Mouse (Mus musculus) embryo, embryonic 11 days (tissue): ENCODE measurements around the gene A630023A22Rik.
A peak's percentile ranks its signal among the peaks of the same experiment; 100 is the strongest.

Experiments
- DNase-seq: peaks from one replicate; pipeline ENCODE4 v3.0.0-alpha.2; 2015

Gene A630023A22Rik

DNA sequence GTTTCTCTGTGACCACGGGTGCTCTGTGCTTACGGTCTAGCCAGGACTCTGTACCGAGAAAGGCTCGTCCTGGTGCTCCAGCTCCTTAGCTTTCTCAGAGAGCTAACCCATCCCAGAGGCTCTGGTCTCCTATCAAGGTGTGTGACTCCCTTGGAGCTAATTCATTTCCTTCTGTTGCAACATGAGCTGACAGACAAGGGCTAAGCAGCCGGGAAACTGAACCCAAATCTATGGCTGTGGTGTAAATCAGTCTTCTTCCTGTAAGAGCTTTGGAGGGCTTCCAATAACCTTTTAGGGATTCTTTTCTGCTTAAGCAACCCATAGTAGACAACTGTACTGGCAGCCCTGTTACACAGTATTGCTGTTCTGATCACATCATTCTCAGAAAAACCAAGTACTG is at the start of gene A630023A22Rik:
Gene A630023A22Rik, minus strand, starts transcription at position 154 of the 400 bp plus-strand sequence.
- DNase-seq = no peak

- DNase-seq = peak; percentile 56
Measured at GRCm38 (mm10) chr14:34152342-34152741, 49.8 kb upstream of the A630023A22Rik start, which contains the start of gene Npy4r. Gene Npy4r, minus strand, starts transcription at chr14:34152489.

DNA sequence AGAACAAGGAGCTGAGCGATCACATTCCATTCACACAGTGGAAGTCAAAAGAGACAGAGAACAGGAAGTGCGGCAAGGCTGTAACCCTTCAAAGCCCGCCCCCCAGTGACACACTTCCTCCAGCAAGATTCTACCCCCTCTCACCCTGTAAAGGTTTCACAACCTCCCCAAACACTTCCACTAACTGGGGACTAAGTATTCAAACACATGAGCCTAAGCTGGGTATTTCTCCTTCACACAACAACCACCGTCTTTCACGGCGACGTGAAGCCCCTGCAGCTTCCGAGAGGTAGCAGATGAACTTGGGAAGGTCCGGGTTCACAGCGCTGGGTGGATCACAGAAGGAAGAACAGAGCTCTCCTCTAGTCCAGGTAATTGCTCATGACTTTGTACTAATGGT is 40.4 kb upstream of the A630023A22Rik start:
- no peak for DNase-seq

- no peak for DNase-seq
Measured at GRCm38 (mm10) chr14:34142316-34142715, 39.8 kb upstream of the A630023A22Rik start.

DNA sequence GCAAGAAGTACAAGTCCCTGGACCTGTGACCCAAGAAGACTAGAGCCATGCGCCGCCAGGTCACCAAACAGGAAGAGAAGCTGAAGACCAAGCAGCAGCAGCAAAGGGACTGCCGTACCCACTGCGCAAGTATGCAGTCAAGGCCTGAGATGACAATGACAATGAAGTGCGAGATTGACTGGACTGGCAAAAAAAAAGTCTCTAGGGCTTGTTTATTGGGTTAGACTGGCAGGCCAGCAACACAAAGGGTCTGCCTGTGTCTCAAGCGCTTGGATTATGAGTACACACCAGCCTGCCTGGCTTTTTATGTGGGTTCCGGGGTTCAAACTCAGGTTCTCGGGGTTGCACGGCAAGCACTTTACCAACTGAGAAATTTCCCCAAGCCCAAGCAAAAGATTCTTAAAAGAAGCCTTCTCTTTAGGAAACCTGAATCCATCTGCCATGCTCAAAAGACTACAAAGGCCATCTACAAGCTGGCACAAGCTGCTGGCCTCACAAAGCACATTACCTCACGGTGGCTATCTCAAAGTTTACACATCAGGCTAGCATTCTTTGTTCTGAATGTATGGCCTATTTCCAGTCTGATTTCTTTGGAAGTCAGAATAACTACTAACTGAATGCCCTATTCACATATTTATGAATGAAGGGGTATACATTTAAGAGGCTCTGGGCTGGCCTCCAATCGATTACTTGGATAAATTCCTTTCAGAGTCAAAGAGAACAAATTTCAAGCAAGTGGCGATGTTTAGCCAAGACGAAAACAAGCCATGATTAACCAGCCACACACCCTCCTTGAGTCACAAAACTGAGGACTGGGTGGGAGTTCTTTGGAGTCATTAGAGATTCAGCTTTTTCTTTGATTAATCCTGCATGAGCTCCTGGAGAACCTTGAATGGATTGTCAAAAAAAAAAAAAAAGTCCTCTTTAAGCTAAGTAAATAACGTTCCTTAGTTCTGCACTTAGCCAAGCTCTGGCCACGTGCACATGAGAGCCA is 37.4 kb upstream of the A630023A22Rik start:
- DNase-seq = no peak

DNA sequence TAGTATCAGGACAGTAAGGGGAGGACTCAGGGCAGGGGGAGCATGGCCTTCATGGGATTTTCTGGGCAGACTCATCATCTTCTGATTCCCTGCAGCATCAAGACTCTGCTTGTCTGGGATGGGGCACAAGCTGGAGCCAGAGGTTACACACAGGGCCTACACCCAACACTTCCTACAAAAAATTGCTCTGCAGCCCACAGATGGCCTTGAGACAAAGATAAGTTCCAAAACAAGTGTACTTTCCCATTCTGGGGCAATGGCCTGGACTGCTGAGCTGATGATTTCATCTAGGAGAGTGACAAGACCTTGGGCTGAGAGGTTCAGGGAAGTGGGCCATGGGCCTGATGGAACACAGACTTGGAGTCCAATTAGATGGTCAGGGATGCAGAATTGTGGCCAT is 32.8 kb upstream of the A630023A22Rik start:
- no peak for DNase-seq

- no peak for DNase-seq
Measured at GRCm38 (mm10) chr14:34131216-34131615, 28.7 kb upstream of the A630023A22Rik start.

- no peak for DNase-seq
Measured at GRCm38 (mm10) chr14:34121691-34122090, 19.1 kb upstream of the A630023A22Rik start.

- DNase-seq = no peak
Measured at GRCm38 (mm10) chr14:34120923-34121351, 18.4 kb upstream of the A630023A22Rik start.

DNA sequence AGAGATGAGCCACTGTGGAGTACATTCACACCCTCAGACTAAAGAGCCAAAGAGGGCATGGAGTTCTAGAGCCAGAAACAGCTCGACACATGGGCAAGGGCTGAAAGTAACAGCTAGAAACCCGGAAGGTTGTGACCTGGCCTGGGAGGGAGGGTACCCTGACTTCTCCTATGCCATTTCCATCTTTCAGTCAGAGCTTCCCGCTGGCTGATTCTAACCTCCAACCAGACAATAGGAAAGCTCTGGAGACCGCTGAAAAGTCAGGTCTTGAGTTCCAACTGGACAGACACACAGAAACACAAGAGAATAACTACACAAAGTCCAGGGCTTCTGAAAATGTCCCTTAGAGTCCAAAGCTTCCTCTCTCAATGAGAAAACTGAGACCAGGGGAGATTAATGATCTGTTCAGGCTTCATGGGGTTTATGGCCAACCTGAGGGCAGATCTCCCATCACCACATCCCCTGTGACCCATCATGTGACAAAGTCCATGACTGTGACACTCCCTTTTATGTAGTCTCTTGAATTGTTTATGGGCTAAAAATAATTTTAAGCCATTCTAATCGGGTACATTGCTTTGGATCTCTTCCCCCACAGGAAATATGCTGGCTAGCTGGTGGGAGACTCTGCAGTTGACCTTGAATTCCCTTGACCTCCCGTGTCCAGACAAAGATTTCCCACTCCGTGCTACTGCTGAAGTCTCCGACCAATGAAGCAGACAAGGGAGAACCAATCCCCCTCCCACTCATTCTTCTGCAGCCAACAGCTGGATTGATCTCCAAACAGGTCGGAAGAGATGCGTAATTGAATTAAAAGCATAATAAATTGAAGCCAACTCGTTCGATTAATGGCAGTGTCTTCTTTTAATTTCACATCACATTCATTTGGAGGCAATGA is 17.7 kb upstream of the A630023A22Rik start:
- no peak for DNase-seq

DNA sequence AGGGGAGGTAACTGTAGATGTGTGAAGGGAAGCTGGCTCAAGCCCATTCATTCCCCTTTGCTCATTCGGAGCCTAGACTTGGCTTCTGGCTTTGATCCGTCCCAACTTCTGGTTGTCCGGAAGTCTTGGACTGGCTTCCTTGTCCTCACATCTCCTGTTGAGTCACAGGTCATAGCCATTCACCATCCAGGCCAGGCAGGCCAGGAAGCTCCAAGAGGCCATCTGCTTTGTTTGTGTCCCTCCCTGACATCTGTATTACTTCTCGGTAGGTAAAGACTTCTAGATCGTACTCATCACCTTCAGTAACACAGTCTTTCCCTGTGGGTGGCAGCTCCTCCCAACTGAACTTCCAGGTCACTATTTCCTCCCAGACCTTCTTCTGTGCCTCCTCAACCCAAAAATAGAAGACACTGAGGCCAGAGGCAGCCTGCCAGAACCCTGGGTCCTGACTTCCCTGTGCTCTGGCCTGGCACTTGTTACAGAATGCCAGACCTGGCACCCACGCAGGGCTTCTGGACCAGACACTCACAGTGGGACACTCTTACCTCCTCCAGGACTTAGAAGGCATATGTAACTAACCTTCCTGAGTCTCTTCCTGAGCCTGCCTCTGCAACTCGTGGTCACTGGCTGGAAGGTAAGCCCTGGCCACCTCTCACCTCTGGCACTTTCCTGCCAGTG is 16.6 kb upstream of the A630023A22Rik start:
- no peak for DNase-seq

GRCm38 (mm10) chr14:34114311-34114710 is 11.8 kb upstream of the A630023A22Rik start:
- DNase-seq = no peak

DNA sequence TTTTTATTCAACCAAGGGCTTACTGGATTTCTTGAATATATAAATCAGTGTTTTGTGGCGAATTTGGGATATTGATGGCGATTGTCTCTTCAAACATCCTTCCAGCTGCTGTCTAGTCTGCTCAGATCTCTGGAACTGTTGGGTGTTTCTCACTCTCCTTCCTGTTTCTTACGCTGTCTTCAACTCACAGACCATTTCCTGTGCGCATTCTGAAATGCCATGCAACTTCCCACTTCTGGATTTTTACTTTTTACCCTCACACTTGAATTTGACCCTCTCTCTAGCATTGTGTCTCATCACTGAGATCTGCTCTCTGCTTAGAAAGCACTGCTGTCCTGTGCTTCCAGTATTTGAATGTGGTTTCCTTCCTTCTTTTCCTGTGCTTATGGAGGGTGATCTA is 5.0 kb upstream of the A630023A22Rik start:
- DNase-seq = no peak

DNA sequence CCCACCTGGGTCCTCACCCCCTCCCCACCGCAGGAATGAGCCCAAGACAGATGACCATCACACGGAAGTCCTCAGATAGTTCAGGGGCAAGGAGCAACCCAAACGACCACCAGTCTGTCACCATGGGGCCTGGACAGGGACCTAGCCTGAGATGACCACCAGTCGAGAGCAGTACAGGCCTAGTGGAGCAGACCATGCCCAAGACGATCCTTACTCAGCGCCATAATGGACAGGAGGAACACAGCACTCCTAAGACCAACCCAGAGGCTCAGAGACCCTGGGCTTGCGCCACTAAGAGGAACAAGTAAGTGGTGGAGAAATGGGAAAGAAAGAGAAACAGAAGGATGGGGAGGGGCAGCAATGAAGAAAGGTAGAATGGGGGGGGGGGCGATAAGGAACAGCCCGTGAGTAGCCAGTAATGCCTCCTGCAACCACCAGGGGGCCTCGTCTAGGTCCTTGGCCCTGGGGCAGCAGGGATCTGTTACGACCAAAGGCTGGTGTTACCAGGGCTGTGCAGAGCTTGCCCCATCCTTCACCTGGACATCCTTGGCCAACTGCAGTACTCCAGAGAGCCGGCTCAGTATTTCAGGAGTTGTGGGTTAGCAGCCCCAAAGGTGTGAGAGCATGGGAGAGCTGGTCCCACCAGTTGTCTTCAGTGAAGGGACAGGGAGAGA is 4.0 kb upstream of the A630023A22Rik start:
- DNase-seq = peak; percentile 48

GRCm38 (mm10) chr14:34104892-34105291 is 2.3 kb upstream of the A630023A22Rik start:
- peak; percentile 78 for DNase-seq

- no peak for DNase-seq
Measured at GRCm38 (mm10) chr14:34103855-34104254, 1.3 kb upstream of the A630023A22Rik start.

DNA sequence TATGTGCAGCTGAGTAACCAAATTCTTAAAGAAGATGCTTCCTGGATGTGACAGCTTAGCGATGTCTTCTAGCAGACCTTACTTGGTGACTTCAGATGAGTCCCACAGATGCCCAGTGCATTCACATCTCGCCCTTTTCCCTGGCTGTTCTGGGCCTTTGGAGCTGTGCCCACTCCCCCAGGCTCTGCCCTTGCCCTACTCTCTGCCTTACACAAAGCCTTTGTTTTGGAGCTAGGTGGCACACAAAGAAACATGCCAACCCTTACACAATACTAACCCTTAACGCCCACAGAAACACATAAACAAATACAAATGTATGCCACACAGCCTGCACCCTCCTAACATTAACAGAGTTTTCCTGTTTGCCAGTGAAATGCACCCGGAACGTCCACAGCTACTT is 6.4 kb downstream of the A630023A22Rik start:
- DNase-seq = no peak

- DNase-seq = no peak
Measured at GRCm38 (mm10) chr14:34092856-34093255, 9.7 kb downstream of the A630023A22Rik start.

DNA sequence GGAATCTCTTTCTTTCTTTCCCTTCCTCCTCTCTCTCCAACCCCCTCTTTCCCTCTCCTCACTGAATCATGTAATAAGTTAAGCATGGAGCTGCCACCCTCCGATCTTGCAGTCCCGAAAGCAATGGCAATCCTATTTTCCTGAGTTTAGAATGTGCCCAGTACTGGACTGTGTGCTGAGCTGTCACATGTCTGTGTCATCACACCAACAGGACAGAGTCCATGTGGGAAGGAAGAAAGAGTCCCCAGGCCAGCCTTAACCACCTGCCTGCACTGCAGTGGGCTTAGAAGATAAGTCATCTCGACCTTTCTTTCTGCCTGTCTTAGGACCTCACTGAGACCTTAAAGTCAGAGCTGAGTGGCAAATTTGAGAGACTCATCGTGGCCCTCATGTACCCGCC is 11.1 kb downstream of the A630023A22Rik start:
- DNase-seq = no peak

- no peak for DNase-seq
Measured at GRCm38 (mm10) chr14:34089796-34090195, 12.8 kb downstream of the A630023A22Rik start.

- no peak for DNase-seq
Measured at GRCm38 (mm10) chr14:34087856-34088398, 14.6 kb downstream of the A630023A22Rik start.

- no peak for DNase-seq
Measured at GRCm38 (mm10) chr14:34086806-34087205, 15.7 kb downstream of the A630023A22Rik start.
